Mouse (Mus musculus) embryonic fibroblast, embryonic 13.5 days (primary cell): ENCODE measurements around the gene Hpcal1.

Source experiments
- CTCF ChIP-seq: IDR thresholded peaks from 2 replicates; pipeline ENCODE4 v1.5.1; 2011; ENCODE audit warnings: mild to moderate bottlenecking, control low read depth, low read length, moderate library complexity, borderline replicate concordance; ENCODE audit not compliant: insufficient read depth
- POLR2A ChIP-seq: IDR thresholded peaks from 2 replicates; pipeline ENCODE4 v1.6.1; 2011; ENCODE audit warnings: low read depth, mild to moderate bottlenecking, control low read depth, low read length, moderate library complexity

DNA sequence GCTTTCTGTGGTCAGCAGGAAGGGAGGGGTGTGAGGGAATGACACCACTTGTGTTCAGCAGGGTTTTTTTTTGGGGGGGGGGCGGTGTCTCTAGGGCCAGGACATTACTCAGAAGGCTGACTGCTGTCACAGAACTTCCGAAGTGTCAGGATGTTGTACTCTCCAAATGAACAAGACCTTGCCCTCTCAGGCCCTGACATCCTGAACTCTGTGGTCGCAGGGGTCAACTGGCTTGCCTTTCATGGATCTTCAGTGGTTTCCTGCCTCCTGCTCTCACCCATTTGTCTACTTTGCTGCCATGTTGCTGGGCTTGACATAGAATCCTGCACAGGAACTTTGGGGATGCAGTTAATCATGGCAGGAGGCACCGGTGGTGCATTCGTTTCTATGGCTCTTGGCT lies 32.1 kb upstream of the Hpcal1 start:
- TF ChIP-seq CTCF (no peak), POLR2A (no peak)
